8 mouse cellular contexts compared by ENCODE assay signal in genomic region chr9:67105867-67106266, GRCm38 (mm10). TPM values are rescaled to one million over a fixed set of nuclear protein-coding genes. Genes with fewer than 3 reads are reported as not detected.
DNase-seq lines count a peak whose midpoint lies in the region; ATAC-seq and TF ChIP-seq lines count a peak whose summit lies in the region.

No protein-coding gene starts in this region.

- H3K9me3 ChIP-seq in forebrain, embryonic 16.5 days (ENCODE audit: control insufficient read depth, low read length): no peaks in the 10 kb centered on the region

- no peaks in the 10 kb centered on the region for H3K27me3 ChIP-seq in forebrain, embryonic 16.5 days (replicated peaks; ENCODE audit: control insufficient read depth, insufficient read depth, low read length)

- H3K36me3 ChIP-seq in forebrain, embryonic 16.5 days (ENCODE audit: control insufficient read depth, insufficient read depth): no peaks in the 10 kb centered on the region

- no peak for ATAC-seq in forebrain, embryonic 16.5 days

- no peak overlapping the region for H3K9ac ChIP-seq in forebrain, embryonic 16.5 days (replicated peaks; ENCODE audit: low read depth, low read length)

- WGBS in forebrain, embryonic 16.5 days: 44% methylated on average over 9 of the region's 9 CpGs

- no peak for TF ChIP-seq CTCF in embryonic fibroblast, embryonic 13.5 days (IDR thresholded peaks at IDR 0.05; ENCODE audit: borderline replicate concordance, insufficient read depth, low read length)

- no peak for TF ChIP-seq POLR2A in embryonic fibroblast, embryonic 13.5 days (IDR thresholded peaks at IDR 0.05; ENCODE audit: low read depth, low read length)

- no peak overlapping the region for H3K4me3 ChIP-seq in embryonic fibroblast, embryonic 13.5 days (ENCODE audit: insufficient read depth, low read length)
- no peak overlapping the region for H3K4me3 ChIP-seq in forebrain, embryonic 16.5 days (replicated peaks; ENCODE audit: low read length)

- DNase-seq in kidney, adult 18-20 months: peak; percentile 15
- no peak for DNase-seq in kidney, adult 8-10 months
- peak; percentile 77 for DNase-seq in NIH3T3 (ENCODE audit: low read depth)
- peak; percentile 71 to 79 for DNase-seq in kidney, postnatal 4 days
- no peak for DNase-seq in layer of hippocampus, postnatal 36 days
- no peak for DNase-seq in right cerebral cortex, postnatal 36 days (ENCODE audit: low spot score in 2 of 2)

- peaks cover 36% of the 10 kb centered on the region for H3K4me1 ChIP-seq in embryonic fibroblast, embryonic 13.5 days (ENCODE audit: control insufficient read depth, insufficient read depth, low read length)
- H3K4me1 ChIP-seq in forebrain, embryonic 16.5 days (replicated peaks; ENCODE audit: control insufficient read depth, insufficient read depth, low read length): 0 out of 2 replicates have a peak, but pooled peaks cover 3% of the 10 kb centered on the region

- peak overlapping the region; percentile 94 for H3K27ac ChIP-seq in embryonic fibroblast, embryonic 13.5 days (ENCODE audit: insufficient read depth, low read length)
- H3K27ac ChIP-seq in forebrain, embryonic 16.5 days (ENCODE audit: low read length): no peak overlapping the region

- H3K4me2 ChIP-seq in forebrain, embryonic 16.5 days (ENCODE audit: low read length): no peak overlapping the region

RNA-seq across cellular contexts. Expression of gene Tpm1, which starts 56.7 kb away (rescaled TPM):
- polyA plus RNA-seq in embryonic fibroblast, embryonic 13.5 days (2011; ENCODE audit: insufficient read length, low read depth, missing spikeins): 2,470 and 3,105 TPM in 2 replicates
- total RNA-seq in layer of hippocampus, postnatal 36 days (2021): 100 to 1,000 TPM; 219 to 236 TPM
- 120 and 127 TPM in 2 replicates for polyA plus RNA-seq in forebrain, embryonic 16.5 days (2015; fragmentation: Nextera tagmentation; extraction: Ambion mirVana)

Comparison
In these comparisons a context has a peak if more than half of its experiments do, and no peak if none do; other contexts are left out.
1. DNase-seq: peak in kidney, adult 18-20 months (single experiment), NIH3T3 (single experiment) and kidney, postnatal 4 days (2 of 2); none in kidney, adult 8-10 months (0 of 2), layer of hippocampus, postnatal 36 days (0 of 2) and right cerebral cortex, postnatal 36 days (0 of 2).
2. RNA of gene Tpm1, which starts 56.7 kb away (polyA plus RNA-seq): 2,470 to 3,105 TPM in embryonic fibroblast, embryonic 13.5 days; 120 to 127 TPM in forebrain, embryonic 16.5 days; every median in the first group is over 10 times any median in the second.